Mouse (Mus musculus) hindbrain, embryonic 15.5 days (tissue): ENCODE measurements around the gene Ankrd28. TPM values are rescaled to one million over a fixed set of nuclear protein-coding genes. Genes with fewer than 3 reads are reported as not detected.

Source experiments
- ATAC-seq: fragments of 200-750 bp; cut with Nextera tagmentation; 2 replicates; pipeline ENCODE4 v1.8.0; 2017; ENCODE audit warnings: low read depth, moderate number of reproducible peaks, moderate TSS enrichment; ENCODE audit not compliant: low FRiP score
- H3K27ac ChIP-seq: fragments of 300-500 bp; sonication (generic); replicated peaks from 2 replicates; pipeline ENCODE4 v1.5.1; 2015; ENCODE audit warnings: mild to moderate bottlenecking, inconsistent platforms
- H3K27me3 ChIP-seq: fragments of 300-500 bp; sonication (generic); 2 replicates; pipeline ENCODE4 v1.6.1; 2015; ENCODE audit warnings: control low read depth, inconsistent platforms
- H3K36me3 ChIP-seq: fragments of 300-500 bp; sonication (generic); 2 replicates; pipeline ENCODE4 v1.6.1; 2015; ENCODE audit warnings: control low read depth, inconsistent platforms
- H3K4me1 ChIP-seq: fragments of 300-500 bp; sonication (generic); replicated peaks from 2 replicates; pipeline ENCODE4 v1.6.1; 2015; ENCODE audit warnings: control low read depth, inconsistent platforms
- H3K4me2 ChIP-seq: fragments of 300-500 bp; sonication (generic); 2 replicates; pipeline ENCODE4 v1.6.1; 2015; ENCODE audit warnings: moderate library complexity, mild to moderate bottlenecking, inconsistent platforms
- H3K4me3 ChIP-seq: fragments of 300-500 bp; sonication (generic); 2 replicates; pipeline ENCODE4 v1.5.1; 2015; ENCODE audit warnings: mild to moderate bottlenecking, inconsistent platforms
- H3K9ac ChIP-seq: fragments of 300-500 bp; sonication (generic); 2 replicates; pipeline ENCODE4 v1.6.1; 2015; ENCODE audit warnings: inconsistent platforms
- H3K9me3 ChIP-seq: fragments of 300-500 bp; sonication (generic); 2 replicates; pipeline ENCODE4 v1.6.1; 2016; ENCODE audit warnings: control low read depth, inconsistent platforms
- WGBS: fragments of 180-500 bp; shearing (Covaris S2); methylation state at CpG from one replicate; pipeline ENCODE4 v1.1.7; 2015; 5-methylcytosine and 5-hydroxymethylcytosine counted together
- polyA plus RNA-seq: library from polyadenylated mRNA; unstranded; fragments of >200 nt; fragmentation: Nextera tagmentation; extraction: Ambion mirVana; gene quantifications from 2 replicates; pipeline ENCODE4 v1.2.1, GENCODE M21; 2015

Ankrd28 gene
- polyA plus RNA-seq, 1 experiment from 2014 or later: 11.0 TPM

GRCm38 (mm10) chr14:31651206-31651605 is 179.2 kb downstream of the Ankrd28 start:
- no peak overlapping the region for H3K9ac ChIP-seq
- H3K4me2 ChIP-seq: no peak overlapping the region
- no peaks in the 10 kb centered on the region for H3K9me3 ChIP-seq
- H3K27me3 ChIP-seq: no peaks in the 10 kb centered on the region
- H3K4me1 ChIP-seq: no peaks in the 10 kb centered on the region
- no peaks in the 10 kb centered on the region for H3K36me3 ChIP-seq
- 92% methylated on average over 7 of the region's 7 CpGs for WGBS
- H3K4me3 ChIP-seq: no peak overlapping the region
- ATAC-seq: no peak
- H3K27ac ChIP-seq: no peak overlapping the region

- Histone ChIP-seq H3K9ac (no peak overlapping the region), H3K4me3 (no peak overlapping the region), H3K4me1 (no peaks in the 10 kb centered on the region), H3K9me3 (no peaks in the 10 kb centered on the region), H3K27ac (no peak overlapping the region), H3K4me2 (no peak overlapping the region), H3K27me3 (no peaks in the 10 kb centered on the region), H3K36me3 (no peaks in the 10 kb centered on the region)
- no peak for ATAC-seq
- WGBS: over 99% methylated on average over 3 of the region's 3 CpGs
Measured at GRCm38 (mm10) chr14:31650347-31650746, 180.1 kb downstream of the Ankrd28 start.

Other genes with a start within 250 kb of the Ankrd28 start
- gene Colq, start 239.3 kb downstream of the Ankrd28 start, polyA plus RNA-seq: 0.33 and 0.49 TPM in 2 replicates
- gene Gm49387, start 189.8 kb downstream of the Ankrd28 start, polyA plus RNA-seq: 0.90 TPM in 1 of 2 replicates, not detected in the other
- gene Btd, start 189.6 kb downstream of the Ankrd28 start, polyA plus RNA-seq: 18.9 and 19.1 TPM in 2 replicates
- gene Hacl1, start 189.4 kb downstream of the Ankrd28 start, polyA plus RNA-seq: 7.1 and 11.0 TPM in 2 replicates
- gene Galnt15, start 198.3 kb upstream of the Ankrd28 start, polyA plus RNA-seq: 0.68 and 0.73 TPM in 2 replicates